Mouse (Mus musculus): ENCODE results near the gene Olfr146.

The Olfr146 gene

GRCm38 (mm10) chr9:39023277-39023676 is at the start of gene Olfr146:
Gene Olfr146 (minus strand): TSS chr9:39023377.
- no peak for DNase-seq (ENCODE audit: low spot score)

- DNase-seq (ENCODE audit: low spot score), result no peak
Measured at GRCm38 (mm10) chr9:39064851-39065250, 41.7 kb upstream of the Olfr146 start, which contains the start of gene Olfr937. Gene Olfr937 (minus strand): TSS chr9:39064951.

GRCm38 (mm10) chr9:38999583-38999982 is 23.6 kb downstream of the Olfr146 start, which contains the start of gene Olfr935:
Gene Olfr935 (minus strand): TSS chr9:38999683.
- DNase-seq (ENCODE audit: low spot score), result no peak

- no peak for DNase-seq (ENCODE audit: low spot score)
Measured at GRCm38 (mm10) chr9:38988215-38988614, 35.0 kb downstream of the Olfr146 start, which contains the start of gene Olfr934. Gene Olfr934 (minus strand): TSS chr9:38988315.

- DNase-seq (ENCODE audit: low spot score), result no peak
Measured at GRCm38 (mm10) chr9:38972013-38972412, 51.2 kb downstream of the Olfr146 start, which contains the start of gene Olfr933. Gene Olfr933 (plus strand): TSS chr9:38972313.

Data from testis, postnatal 10 days (tissue).